Mouse (Mus musculus): ENCODE measurements at regions not wholly inside any gene's neighbourhood (a gene's known extent, or its start where the extent isn't known, plus 50 kb on each side); places are given as distances from the start of the nearest gene placed in this dataset.
"Not testable (repeated sequence)": the region's sequence is repeated elsewhere in the genome, so short reads cannot be mapped to it uniquely, and the experiment has no call there.

DNA sequence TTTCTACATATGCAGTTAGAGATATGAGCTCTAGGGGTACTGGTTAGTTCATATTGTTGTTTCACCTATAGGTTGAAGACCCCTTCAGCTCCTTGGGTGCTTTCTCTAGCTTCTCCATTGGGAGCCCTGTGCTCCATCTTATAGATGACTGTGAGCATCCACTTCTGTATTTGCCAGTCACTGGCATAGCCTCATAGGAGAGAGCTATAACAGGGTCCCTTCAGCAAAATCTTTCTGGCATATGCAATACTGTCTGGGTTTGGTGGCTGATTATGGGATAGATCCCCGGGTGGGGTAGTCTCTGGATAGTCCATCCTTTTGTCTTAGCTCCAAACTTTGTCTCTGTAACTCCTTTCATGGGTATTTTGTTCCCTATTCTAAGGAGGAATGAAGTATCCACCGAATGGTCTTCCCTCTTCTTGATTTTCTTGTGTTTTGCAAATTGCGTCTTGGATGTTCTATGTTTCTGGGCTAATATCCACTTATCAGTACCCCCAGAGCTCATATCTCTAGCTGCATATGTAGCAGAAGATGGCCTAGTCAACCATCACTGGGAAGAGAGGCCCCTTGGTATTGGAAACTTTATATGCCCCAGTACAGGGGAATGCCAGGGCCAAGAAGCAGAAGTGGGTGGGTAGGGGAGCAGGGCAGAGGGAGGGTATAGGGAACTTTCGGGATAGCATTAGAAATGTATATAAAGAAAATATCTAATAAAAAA, 279.4 kb upstream of the Cwc22 start:
- TF ChIP-seq CTCF (IDR thresholded peaks at IDR 0.05; ENCODE audit: low read depth, low read length); POLR2A (IDR thresholded peaks at IDR 0.05; ENCODE audit: borderline replicate concordance, low read depth, low read length): not testable (repeated sequence)

Measured in bone marrow macrophage, adult 2 months (primary cell).